Mouse (Mus musculus) brain, embryonic 14.5 days (tissue): ENCODE measurements at regions not wholly inside any gene's neighbourhood (a gene's known extent, or its start where the extent isn't known, plus 50 kb on each side); places are given as distances from the start of the nearest gene placed in this dataset.
"Not testable (repeated sequence)": the region's sequence is repeated elsewhere in the genome, so short reads cannot be mapped to it uniquely, and the experiment has no call there.

Source experiments
- DNase-seq: peaks from one replicate; pipeline ENCODE4 v3.0.0-alpha.2; 2011; ENCODE audit warnings: low read depth
- CTCF ChIP-seq: fragments of 200-500 bp; IDR thresholded peaks from 2 replicates; pipeline ENCODE4 v1.5.1; 2012; ENCODE audit warnings: inconsistent platforms, mild to moderate bottlenecking, moderate library complexity, borderline replicate concordance; ENCODE audit not compliant: insufficient read depth, insufficient read length; ENCODE audit errors: extremely low read depth
- POLR2A ChIP-seq: fragments of 200-500 bp; IDR thresholded peaks from 2 replicates; pipeline ENCODE4 v1.6.1; 2012; ENCODE audit warnings: mild to moderate bottlenecking, inconsistent platforms, borderline replicate concordance; ENCODE audit not compliant: poor library complexity, insufficient read depth, insufficient read length, severe bottlenecking; ENCODE audit errors: extremely low read depth

DNA sequence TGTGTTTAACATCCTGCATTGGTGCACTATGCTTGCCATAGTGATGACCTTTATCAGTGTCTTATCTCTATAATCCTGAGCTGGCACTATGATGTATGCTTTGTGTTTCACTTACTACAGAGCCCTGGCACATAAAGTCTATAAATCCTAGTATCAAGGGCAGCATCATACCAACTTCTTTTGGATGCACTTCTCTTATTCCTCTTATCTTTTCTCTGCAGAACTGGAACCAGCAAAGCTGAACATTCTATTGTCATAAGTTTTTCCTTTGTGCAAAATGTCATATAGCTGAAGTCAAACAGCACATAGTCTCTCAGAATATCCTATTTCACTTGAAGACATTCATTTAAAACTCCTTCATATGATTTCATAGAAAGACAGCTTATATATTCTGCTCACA lies 563.3 kb upstream of the Foxg1 start:
- no peak for DNase-seq
- no peak for TF ChIP-seq CTCF
- no peak for TF ChIP-seq POLR2A

- TF ChIP-seq POLR2A = no peak
- no peak for TF ChIP-seq CTCF
- peak; percentile 72 for DNase-seq
Measured at GRCm38 (mm10) chr12:48820206-48820605, 562.3 kb upstream of the Foxg1 start.

GRCm38 (mm10) chr12:48826300-48826699 lies 556.2 kb upstream of the Foxg1 start:
- no peak for DNase-seq
- no peak for TF ChIP-seq POLR2A
- TF ChIP-seq CTCF = no peak

- DNase-seq = not testable (repeated sequence)
Measured at GRCm38 (mm10) chr12:48853356-48853755, 529.1 kb upstream of the Foxg1 start.

- no peak for DNase-seq
- TF ChIP-seq POLR2A (no peak), CTCF (no peak)
Measured at GRCm38 (mm10) chr12:48854016-48854415, 528.4 kb upstream of the Foxg1 start.

GRCm38 (mm10) chr12:48878244-48879031 lies 504.0 kb upstream of the Foxg1 start:
- TF ChIP-seq CTCF (no peak), POLR2A (no peak)
- DNase-seq = peak; percentile 70
